Mouse (Mus musculus) kidney, adult 8-10 months (tissue): ENCODE results near the gene Six1.
A peak's percentile ranks its signal among the peaks of the same experiment; 100 is the strongest.

Source experiments
- DNase-seq, 2 experiments: peaks; one replicate each; pipeline ENCODE4 v3.0.0; 2022

Six1 gene

DNA sequence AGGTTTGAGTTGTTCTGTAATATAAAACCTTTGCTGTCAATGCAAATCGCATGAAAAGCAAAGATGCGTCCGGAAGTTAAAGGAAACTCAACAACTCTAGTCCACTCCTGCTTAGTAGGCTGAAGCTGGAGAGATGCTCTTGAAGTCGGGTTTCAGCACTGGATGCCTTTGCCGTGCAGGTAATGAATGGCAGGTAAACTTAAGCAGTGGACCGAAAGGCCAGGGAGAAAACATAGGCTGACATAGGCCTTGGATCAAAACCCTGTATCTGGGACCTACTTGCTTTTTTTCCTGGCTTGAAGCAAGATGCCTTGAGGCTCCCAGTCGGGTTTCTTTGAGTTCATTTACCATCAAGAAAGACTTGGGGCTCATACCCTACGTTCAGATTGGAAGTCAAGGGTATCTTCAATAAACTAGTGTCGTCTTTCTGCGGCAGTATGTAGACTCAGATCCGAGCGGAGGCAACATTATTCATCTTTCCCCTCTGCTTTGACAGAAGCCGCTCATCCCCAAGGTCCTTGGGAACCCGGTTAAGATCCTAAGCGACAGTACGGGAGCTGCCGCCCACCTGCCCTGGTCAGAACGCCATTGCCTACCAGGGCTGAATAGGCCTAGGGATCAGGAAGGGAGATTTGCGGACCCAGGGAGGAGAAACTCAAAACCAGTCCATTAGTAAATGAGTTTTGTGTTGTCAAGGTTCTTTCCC is 4.0 kb downstream of the Six1 start:
- DNase-seq = no peak

GRCm38 (mm10) chr12:73048537-73048936 is 5.2 kb downstream of the Six1 start:
- no peak for DNase-seq

DNA sequence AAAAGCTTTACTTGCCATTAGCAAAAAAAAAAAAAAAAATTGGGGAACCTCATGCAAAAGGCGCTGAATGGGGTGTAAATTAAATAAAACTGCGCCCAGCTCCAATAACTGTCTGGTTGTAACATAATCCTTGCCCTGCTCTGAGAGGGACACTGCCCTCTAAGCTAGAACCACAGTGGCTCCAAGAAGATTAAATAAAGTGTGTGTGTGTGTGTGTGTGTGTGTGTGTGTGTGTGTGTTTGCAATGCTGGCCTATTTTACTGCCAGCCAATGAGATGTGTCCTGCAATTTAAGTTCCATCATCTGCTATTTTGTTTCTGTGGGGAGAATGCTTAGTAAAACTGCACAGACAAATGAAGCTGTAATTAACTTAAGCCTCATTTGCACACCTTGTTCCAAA is 6.1 kb downstream of the Six1 start:
- DNase-seq = no peak

DNA sequence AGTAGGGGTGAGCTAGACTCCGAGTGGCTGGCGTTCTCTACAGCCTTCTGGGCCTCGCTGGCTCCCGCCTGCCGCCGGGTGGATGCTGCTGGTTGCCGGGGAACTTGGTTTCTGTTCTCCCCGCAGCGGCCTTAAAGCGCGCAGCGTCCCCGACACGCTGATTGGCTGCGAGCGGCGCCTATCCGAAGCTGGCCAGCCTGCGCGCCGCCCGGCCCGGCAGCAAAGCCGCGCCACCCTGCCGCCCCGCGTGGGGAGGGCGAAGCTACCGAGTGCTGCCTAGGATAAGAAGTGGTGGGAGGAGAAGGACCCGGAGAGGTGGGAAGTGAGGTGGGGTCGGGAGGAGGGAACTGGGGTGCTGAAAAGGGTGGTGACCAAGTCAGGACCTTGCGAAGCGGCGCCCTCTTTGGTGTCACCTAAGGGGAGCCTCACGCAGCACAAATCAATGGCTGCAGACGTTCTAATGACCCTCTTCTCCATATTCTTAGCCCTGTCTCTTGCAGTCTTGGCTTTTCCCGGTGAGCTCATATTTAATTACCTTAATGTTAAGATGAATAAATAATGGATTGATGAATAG is 7.0 kb downstream of the Six1 start:
- peak; percentile 45 to 52 for DNase-seq

- no peak for DNase-seq
Observed at GRCm38 (mm10) chr12:73045724-73046606, 7.7 kb downstream of the Six1 start.

GRCm38 (mm10) chr12:73045046-73045723 is 8.5 kb downstream of the Six1 start:
- peak in 1 of 2 experiments; percentile 25 for DNase-seq

GRCm38 (mm10) chr12:73044221-73045045 is 9.3 kb downstream of the Six1 start:
- no peak for DNase-seq

- DNase-seq = no peak
Observed at GRCm38 (mm10) chr12:73043396-73044167, 10.1 kb downstream of the Six1 start.

DNA sequence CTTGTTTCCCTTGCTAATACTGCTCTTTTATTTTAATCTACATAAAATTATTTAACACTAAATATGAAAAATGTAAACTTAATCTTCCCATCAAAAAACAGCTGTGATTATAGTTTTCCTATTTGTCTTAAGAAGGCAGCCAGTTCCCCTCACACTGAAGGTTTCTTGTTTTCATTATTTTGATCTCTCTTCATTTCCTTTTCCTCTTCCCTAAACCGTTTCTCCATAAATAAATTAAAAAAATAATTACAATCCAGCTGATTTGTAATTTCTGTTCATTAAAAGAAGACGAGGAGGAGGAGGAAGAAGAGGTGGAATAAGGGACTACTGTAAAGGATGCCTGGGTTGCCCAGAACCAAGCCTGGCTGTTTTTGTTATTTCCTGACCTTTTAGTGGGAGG is 10.8 kb downstream of the Six1 start:
- no peak for DNase-seq

DNA sequence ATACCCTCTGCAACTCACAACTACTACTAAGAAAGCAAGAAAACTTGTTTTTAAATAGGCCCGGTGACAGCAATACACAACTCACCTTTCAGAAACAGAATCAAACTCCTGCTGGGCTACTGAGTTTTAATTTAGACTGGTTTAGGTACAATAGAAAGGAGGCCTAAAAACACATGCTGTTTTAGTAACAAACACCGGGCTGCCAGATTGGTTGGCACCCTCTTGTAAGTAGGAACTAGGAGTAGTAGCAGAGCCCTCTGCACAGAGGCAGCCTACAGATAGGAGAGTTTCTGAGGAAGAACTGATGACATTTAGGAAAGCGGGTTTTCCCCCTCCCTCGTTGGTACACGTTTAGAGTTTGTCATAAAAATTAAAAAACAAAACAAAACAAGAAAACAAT is 11.3 kb downstream of the Six1 start:
- no peak for DNase-seq

DNA sequence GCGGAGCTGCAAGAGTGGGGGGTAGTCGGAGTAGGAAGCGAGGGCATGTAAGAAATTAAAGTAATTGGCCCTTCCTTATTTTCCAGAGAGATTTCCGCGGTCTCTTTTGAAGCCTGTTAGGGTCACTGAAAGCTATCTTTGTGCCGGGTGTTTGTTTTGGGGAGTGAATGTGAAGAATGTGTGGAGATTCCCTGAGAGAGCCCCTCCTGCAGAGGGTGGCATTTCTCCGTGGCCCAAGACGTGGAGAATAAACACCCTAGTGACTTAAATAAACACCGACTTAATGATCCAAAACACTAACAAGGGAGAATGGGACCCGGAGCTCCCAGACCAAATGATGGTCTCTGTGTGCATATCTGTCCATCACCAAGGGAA is 12.4 kb downstream of the Six1 start:
- DNase-seq = no peak

DNA sequence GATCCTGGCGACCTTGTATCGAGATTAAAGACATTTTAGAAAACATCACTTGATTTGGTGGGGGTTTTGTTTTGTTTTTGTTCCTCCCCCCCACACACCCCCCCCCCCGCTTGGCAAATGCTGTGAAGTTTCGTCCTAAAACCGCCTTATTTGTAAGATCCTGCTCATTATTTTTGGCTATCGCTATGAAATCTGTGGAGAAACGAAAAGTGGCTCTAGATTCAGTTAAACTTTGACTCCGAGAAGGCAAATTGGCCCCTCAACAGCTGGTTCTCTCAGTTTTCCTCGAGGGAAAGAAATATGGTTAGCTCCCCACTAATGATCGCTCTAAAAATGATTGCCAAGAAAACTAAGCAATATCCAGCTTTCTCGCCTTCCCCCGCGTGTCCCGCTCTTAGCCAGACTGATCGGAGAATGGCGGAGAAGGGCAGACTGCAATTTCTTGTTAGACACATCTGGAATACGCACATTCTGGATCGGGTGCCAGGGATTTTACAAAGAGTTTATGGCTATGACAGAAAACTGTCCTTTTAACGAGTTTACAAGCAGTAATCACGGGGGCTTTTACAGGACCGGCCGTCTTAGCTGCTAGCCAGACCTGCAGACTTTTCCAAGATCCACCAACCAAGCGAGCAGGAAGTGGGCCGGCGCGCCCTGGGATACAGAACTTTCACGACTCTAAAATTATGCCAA is 13.0 kb downstream of the Six1 start:
- DNase-seq = no peak

GRCm38 (mm10) chr12:73039939-73040562 is 13.6 kb downstream of the Six1 start:
- no peak for DNase-seq

- DNase-seq = no peak
Observed at GRCm38 (mm10) chr12:73038992-73039938, 14.4 kb downstream of the Six1 start.

DNA sequence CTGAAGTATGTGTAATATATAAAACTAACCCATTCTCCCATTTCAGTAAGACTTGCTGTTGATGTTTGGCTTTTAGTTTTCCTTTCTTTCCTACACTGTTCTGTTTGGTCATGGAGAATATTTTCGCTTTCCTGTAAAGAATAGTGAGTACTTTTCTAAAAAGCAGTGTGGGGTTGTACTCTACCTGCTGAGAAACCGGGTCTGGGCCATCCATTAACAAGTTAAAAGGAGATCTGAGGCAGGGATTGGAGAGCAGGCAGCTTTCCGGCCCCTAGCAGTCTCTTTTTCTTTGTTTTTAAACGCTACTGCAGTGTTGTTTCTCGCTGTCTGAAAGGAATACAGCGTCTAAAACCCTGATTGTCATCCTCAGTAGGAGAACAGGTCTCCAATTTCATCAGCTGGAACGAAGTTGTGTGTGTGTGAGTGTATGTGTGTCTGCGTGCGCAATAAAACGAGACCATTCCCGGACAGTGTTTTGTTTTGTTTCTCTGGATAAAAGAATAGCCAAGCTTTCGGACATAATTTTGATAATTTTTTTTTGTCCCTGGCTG is 15.2 kb downstream of the Six1 start:
- DNase-seq = no peak

DNA sequence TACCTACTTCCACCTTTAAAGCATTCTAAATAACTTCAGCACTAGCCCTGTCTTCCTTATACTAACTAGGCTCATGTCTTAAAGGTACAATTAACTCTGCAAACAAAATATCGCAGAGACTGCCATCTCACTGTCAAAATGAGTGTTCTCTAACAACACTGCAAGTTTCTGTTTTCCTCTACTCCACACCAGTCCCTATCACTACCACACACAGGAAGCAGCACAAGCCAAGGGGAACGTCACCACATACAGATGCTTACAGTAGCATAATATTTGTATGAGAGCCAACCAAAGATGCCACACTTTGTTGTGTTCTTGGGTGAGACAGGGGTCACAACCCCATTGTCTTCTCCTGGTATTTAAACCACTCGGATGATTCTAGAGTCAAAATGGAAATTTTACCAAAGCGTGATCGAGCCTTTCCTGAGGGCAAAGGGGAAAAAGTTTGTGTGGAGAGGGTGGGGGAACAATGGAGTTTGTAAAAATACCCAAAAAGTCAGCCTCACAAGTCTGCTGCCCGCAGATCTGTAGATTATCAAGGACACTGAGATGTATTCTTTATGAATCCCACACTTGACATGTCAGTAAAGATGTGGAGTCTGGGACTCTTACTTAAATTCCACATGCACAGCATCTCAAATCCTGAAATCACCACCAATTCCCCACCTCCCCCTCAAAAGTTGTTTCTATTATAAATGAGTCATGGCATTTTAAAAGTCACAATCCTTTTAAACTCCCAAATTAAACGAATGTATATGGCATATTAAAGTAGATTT is 16.1 kb downstream of the Six1 start:
- no peak for DNase-seq

DNA sequence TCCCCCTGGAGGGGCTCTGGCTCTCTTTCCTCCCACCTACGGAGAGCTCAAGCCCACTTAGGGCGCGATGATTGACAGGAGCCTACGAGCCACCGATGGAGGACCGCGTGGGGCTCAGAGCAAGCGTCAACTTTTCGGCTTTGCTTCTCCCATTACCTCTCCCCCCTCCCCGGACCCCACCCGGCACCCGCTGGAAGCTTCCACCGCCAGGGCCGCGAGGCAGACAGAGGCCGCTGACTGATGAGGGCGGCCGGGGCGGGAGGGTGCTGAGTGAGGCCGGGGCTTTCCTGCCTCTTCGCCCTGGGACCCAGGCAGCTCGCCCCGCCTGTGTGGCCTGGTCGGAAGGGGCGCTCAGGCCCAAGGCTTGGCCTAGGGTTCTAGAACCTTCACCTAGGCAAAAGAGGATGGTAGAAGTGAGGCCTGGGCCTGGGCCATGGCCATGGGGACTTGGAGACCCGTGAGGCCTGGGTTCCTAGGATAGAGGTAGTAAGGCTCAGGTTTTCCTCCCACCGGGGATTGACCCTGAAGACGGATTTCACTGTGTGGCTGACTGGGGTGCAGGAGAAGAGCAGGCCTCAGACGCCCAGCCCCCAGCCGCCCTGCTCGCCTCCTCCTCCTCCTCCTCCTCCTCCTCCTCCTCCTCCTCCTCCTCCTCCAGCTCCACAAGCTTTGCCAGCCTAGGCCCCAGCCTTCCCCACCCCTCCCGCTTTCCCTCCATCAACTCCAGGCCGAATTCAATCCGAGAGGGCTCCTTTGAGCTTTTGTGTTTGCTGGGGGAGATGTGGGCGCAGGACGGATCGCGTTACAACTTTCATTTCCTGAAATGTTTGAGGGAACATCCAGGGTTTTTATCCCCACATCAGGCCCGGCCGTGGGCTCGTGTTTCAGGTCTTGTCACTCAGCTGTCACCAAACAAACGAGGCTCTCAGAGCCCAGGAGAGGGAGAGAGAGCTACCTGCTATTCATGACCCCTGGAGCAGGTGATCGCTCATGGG is 18.5 kb downstream of the Six1 start:
- DNase-seq = no peak
